Comparison of ENCODE assay signal across 8 mouse cellular contexts in genomic region chr2:84425138-84425537, GRCm38 (mm10). TPM values are rescaled to one million over a fixed set of nuclear protein-coding genes. Genes with fewer than 3 reads are reported as not detected.
A peak's percentile ranks its signal among the peaks of the same experiment; 100 is the strongest.
DNase-seq lines count a peak whose midpoint lies in the region; ATAC-seq lines count a peak whose summit lies in the region.

Calcrl (minus strand) TSS chr2:84425411.

- H3K4me3 ChIP-seq in forebrain, embryonic 14.5 days (ENCODE audit: low read depth, low read length): peak within 1 kb of the TSS; percentile 22
- peak within 1 kb of the TSS; percentile 52 for H3K4me3 ChIP-seq in liver, embryonic 15.5 days (replicated peaks)
- peak within 1 kb of the TSS; percentile 19; the same call in 1 of the 2 replicates for H3K4me3 ChIP-seq in neural tube, embryonic 11.5 days (ENCODE audit: low read depth, low read length)

- peak within 1 kb of the TSS; percentile 14; the same call in 1 of the 2 replicates for H3K27ac ChIP-seq in forebrain, embryonic 14.5 days (ENCODE audit: low read depth, low read length)
- H3K27ac ChIP-seq in liver, embryonic 15.5 days (replicated peaks): peak within 1 kb of the TSS; percentile 59
- no peak within 1 kb of the TSS for H3K27ac ChIP-seq in neural tube, embryonic 11.5 days (ENCODE audit: low read depth, low read length)

- intact Hi-C loops in heart, postnatal 10 days (cut with DNase I): loop anchor here (2.0 to 5.0 kb wide), 3 partner anchors 38 to 240 kb away; no protein-coding TSS in a partner anchor

- H3K27me3 ChIP-seq in forebrain, embryonic 14.5 days (replicated peaks; ENCODE audit: control insufficient read depth, insufficient read depth, low read length): no peaks in the 10 kb centered on the region
- no peaks in the 10 kb centered on the region for H3K27me3 ChIP-seq in liver, embryonic 15.5 days
- H3K27me3 ChIP-seq in neural tube, embryonic 11.5 days (ENCODE audit: control insufficient read depth, insufficient read depth, low read length): no peaks in the 10 kb centered on the region

- peak within 1 kb of the TSS; percentile 46 for H3K4me2 ChIP-seq in forebrain, embryonic 14.5 days (ENCODE audit: low read length)
- H3K4me2 ChIP-seq in liver, embryonic 15.5 days: peak within 1 kb of the TSS; percentile 74
- peak within 1 kb of the TSS; percentile 37 for H3K4me2 ChIP-seq in neural tube, embryonic 11.5 days (ENCODE audit: low read depth)

- ATAC-seq in forebrain, embryonic 14.5 days: peak; percentile 48
- peak; percentile 90 for ATAC-seq in liver, embryonic 15.5 days (ENCODE audit: insufficient read depth)
- peak; percentile 68; the same call in 1 of the 2 replicates for ATAC-seq in neural tube, embryonic 11.5 days (ENCODE audit: insufficient read depth, low FRiP score, low TSS enrichment)

- H3K36me3 ChIP-seq in forebrain, embryonic 14.5 days (ENCODE audit: control insufficient read depth, insufficient read depth, low read length): no peaks in the 10 kb centered on the region
- no peaks in the 10 kb centered on the region for H3K36me3 ChIP-seq in liver, embryonic 15.5 days (replicated peaks)
- no peaks in the 10 kb centered on the region for H3K36me3 ChIP-seq in neural tube, embryonic 11.5 days (ENCODE audit: control insufficient read depth, insufficient read depth, low read length)

- no peaks in the 10 kb centered on the region for H3K9me3 ChIP-seq in forebrain, embryonic 14.5 days (replicated peaks; ENCODE audit: control insufficient read depth, low read length)
- no peaks in the 10 kb centered on the region for H3K9me3 ChIP-seq in liver, embryonic 15.5 days (replicated peaks)
- no peaks in the 10 kb centered on the region for H3K9me3 ChIP-seq in neural tube, embryonic 11.5 days (ENCODE audit: control insufficient read depth, low read length)

- H3K9ac ChIP-seq in forebrain, embryonic 14.5 days (ENCODE audit: low read length): peak within 1 kb of the TSS; percentile 53
- H3K9ac ChIP-seq in liver, embryonic 15.5 days: peak within 1 kb of the TSS; percentile 34; the same call in 1 of the 2 replicates
- peak within 1 kb of the TSS; percentile 29; the same call in 1 of the 2 replicates for H3K9ac ChIP-seq in neural tube, embryonic 11.5 days (ENCODE audit: low read length)

- no peaks in the 10 kb centered on the region for H3K4me1 ChIP-seq in forebrain, embryonic 14.5 days (ENCODE audit: control insufficient read depth, insufficient read depth, low read length)
- peaks cover 5% of the 10 kb centered on the region for H3K4me1 ChIP-seq in liver, embryonic 15.5 days (replicated peaks)
- H3K4me1 ChIP-seq in neural tube, embryonic 11.5 days (ENCODE audit: control insufficient read depth, insufficient read depth, low read length): no peaks in the 10 kb centered on the region

- DNase-seq in CD4-positive helper T cell, adult 2 months (ENCODE audit: low read depth, low spot score): peak; percentile 87
- peak; percentile 66 for DNase-seq in brain, adult 2 months (ENCODE audit: low read depth, low spot score)
- peak; percentile 41 for DNase-seq in forebrain, embryonic 14.5 days (ENCODE audit: low spot score)
- peak; percentile 82 to 84 for DNase-seq in heart, postnatal 10 days
- peak; percentile 82 to 89 for DNase-seq in kidney, postnatal 4 days
- DNase-seq in neural tube, embryonic 11.5 days (ENCODE audit: low spot score): peak; percentile 72
- peak; percentile 38 for DNase-seq in telencephalon, adult 2 months (ENCODE audit: low read depth, low spot score)

- WGBS in forebrain, embryonic 14.5 days: 2% methylated on average over 10 of the region's 10 CpGs
- under 1% methylated on average over 10 of the region's 10 CpGs for WGBS in liver, embryonic 15.5 days (ENCODE audit: insufficient replicate concordance)
- WGBS in neural tube, embryonic 11.5 days: 2% methylated on average over 10 of the region's 10 CpGs

RNA-seq across cellular contexts. Expression of gene Calcrl, which starts in this region (rescaled TPM):
- polyA plus RNA-seq in forebrain, embryonic 14.5 days (2014; fragmentation: Nextera tagmentation; extraction: Ambion mirVana): 6.5 and 8.7 TPM in 2 replicates
- total RNA-seq in heart, postnatal 10 days (2021): 10 to 100 TPM; 47.6 to 54.8 TPM
- 10.0 and 11.5 TPM in 2 replicates for polyA plus RNA-seq in liver, embryonic 15.5 days (2015; fragmentation: Nextera tagmentation; extraction: Ambion mirVana)
- 19.4 and 21.3 TPM in 2 replicates for polyA plus RNA-seq in neural tube, embryonic 11.5 days (2014; fragmentation: Nextera tagmentation; extraction: Ambion mirVana)
